Mouse (Mus musculus) spleen, adult 12 weeks (tissue): ENCODE measurements around the gene Fabp6.

Experiments
- DNase-seq: peaks from one replicate; pipeline ENCODE4 v3.0.0; 2022; ENCODE audit warnings: low spot score

Fabp6 gene

GRCm38 (mm10) chr11:43601440-43601839 lies at the start of gene Fabp6:
Fabp6 (minus strand) TSS chr11:43601540.
- DNase-seq, result no peak

GRCm38 (mm10) chr11:43645286-43645685 lies 43.9 kb upstream of the Fabp6 start:
- no peak for DNase-seq

GRCm38 (mm10) chr11:43643180-43643591 lies 41.8 kb upstream of the Fabp6 start:
- no peak for DNase-seq

- DNase-seq, result no peak
These were observed 37.1 kb upstream of the Fabp6 start for GRCm38 (mm10) chr11:43638486-43638885.

GRCm38 (mm10) chr11:43636761-43637160 lies 35.4 kb upstream of the Fabp6 start:
- no peak for DNase-seq

- no peak for DNase-seq
These were observed 32.5 kb upstream of the Fabp6 start for GRCm38 (mm10) chr11:43633658-43634401.

GRCm38 (mm10) chr11:43633165-43633564 lies 31.8 kb upstream of the Fabp6 start:
- no peak for DNase-seq

GRCm38 (mm10) chr11:43632566-43632965 lies 31.2 kb upstream of the Fabp6 start:
- DNase-seq, result no peak

GRCm38 (mm10) chr11:43631645-43632044 lies 30.3 kb upstream of the Fabp6 start:
- DNase-seq, result no peak

- no peak for DNase-seq
These were observed 25.7 kb upstream of the Fabp6 start for GRCm38 (mm10) chr11:43626927-43627645.

- DNase-seq, result no peak
These were observed 25.1 kb upstream of the Fabp6 start for GRCm38 (mm10) chr11:43626300-43626926.

- no peak for DNase-seq
These were observed 23.0 kb upstream of the Fabp6 start for GRCm38 (mm10) chr11:43624341-43624740.

- no peak for DNase-seq
These were observed 20.4 kb upstream of the Fabp6 start for GRCm38 (mm10) chr11:43621769-43622168.

GRCm38 (mm10) chr11:43618403-43618802 lies 17.1 kb upstream of the Fabp6 start:
- no peak for DNase-seq

- no peak for DNase-seq
These were observed 16.6 kb upstream of the Fabp6 start for GRCm38 (mm10) chr11:43617924-43618323.

- DNase-seq, result peak; percentile 48
These were observed 11.6 kb upstream of the Fabp6 start for GRCm38 (mm10) chr11:43612834-43613488.

- DNase-seq, result no peak
These were observed 9.3 kb upstream of the Fabp6 start for GRCm38 (mm10) chr11:43610662-43611033.

GRCm38 (mm10) chr11:43610006-43610661 lies 8.8 kb upstream of the Fabp6 start:
- DNase-seq, result no peak

- DNase-seq, result no peak
These were observed 7.1 kb upstream of the Fabp6 start for GRCm38 (mm10) chr11:43608440-43608839.

- DNase-seq, result no peak
These were observed 4.5 kb upstream of the Fabp6 start for GRCm38 (mm10) chr11:43605859-43606258.

- no peak for DNase-seq
These were observed 3.6 kb upstream of the Fabp6 start for GRCm38 (mm10) chr11:43604891-43605290.

GRCm38 (mm10) chr11:43604207-43604606 lies 2.9 kb upstream of the Fabp6 start:
- DNase-seq, result no peak
